Mouse (Mus musculus) megakaryocyte, adult 5-6 weeks (primary cell): ENCODE measurements at regions not wholly inside any gene's neighbourhood (a gene's known extent, or its start where the extent isn't known, plus 50 kb on each side); places are given as distances from the start of the nearest gene placed in this dataset.

Experiments
- ATAC-seq: 2 replicates; pipeline ENCODE4 v1.8.0; 2016; ENCODE audit warnings: mild to moderate bottlenecking, inconsistent platforms; ENCODE audit not compliant: poor library complexity, severe bottlenecking

- ATAC-seq, result no peak
These were observed 289.9 kb upstream of the Rps6ka3 start for GRCm38 (mm10) chrX:158920217-158920616.

- ATAC-seq, result no peak
These were observed 288.7 kb upstream of the Rps6ka3 start for GRCm38 (mm10) chrX:158921424-158921823.

- peak; percentile 47; the same call in 1 of the 2 replicates for ATAC-seq
These were observed 288.2 kb upstream of the Rps6ka3 start for GRCm38 (mm10) chrX:158921838-158922450.

GRCm38 (mm10) chrX:158923081-158923561, 287.0 kb upstream of the Rps6ka3 start:
- no peak for ATAC-seq

- no peak for ATAC-seq
These were observed 286.2 kb upstream of the Rps6ka3 start for GRCm38 (mm10) chrX:158923657-158924489.

GRCm38 (mm10) chrX:158924490-158925398, 285.4 kb upstream of the Rps6ka3 start:
- no peak; the same call in 1 of the 2 replicates for ATAC-seq

- no peak for ATAC-seq
These were observed 278.2 kb upstream of the Rps6ka3 start for GRCm38 (mm10) chrX:158931864-158932263.

GRCm38 (mm10) chrX:158947191-158947590, 262.9 kb upstream of the Rps6ka3 start:
- no peak for ATAC-seq

GRCm38 (mm10) chrX:158971726-158972125, 238.4 kb upstream of the Rps6ka3 start:
- ATAC-seq, result no peak

- ATAC-seq, result no peak
These were observed 233.5 kb upstream of the Rps6ka3 start for GRCm38 (mm10) chrX:158976648-158977047.

- no peak for ATAC-seq
These were observed 225.4 kb upstream of the Rps6ka3 start for GRCm38 (mm10) chrX:158984721-158985120.

GRCm38 (mm10) chrX:158987676-158988075, 222.4 kb upstream of the Rps6ka3 start:
- no peak for ATAC-seq

- ATAC-seq, result no peak
These were observed 191.2 kb upstream of the Rps6ka3 start for GRCm38 (mm10) chrX:159018955-159019354.

GRCm38 (mm10) chrX:159026311-159026710, 183.8 kb upstream of the Rps6ka3 start:
- no peak for ATAC-seq

GRCm38 (mm10) chrX:159031927-159032326, 178.2 kb upstream of the Rps6ka3 start:
- no peak for ATAC-seq

GRCm38 (mm10) chrX:159043432-159043831, 166.7 kb upstream of the Rps6ka3 start:
- peak; percentile 91 for ATAC-seq

GRCm38 (mm10) chrX:159047876-159048275, 162.2 kb upstream of the Rps6ka3 start:
- no peak for ATAC-seq

- peak; percentile 80 for ATAC-seq
These were observed 154.2 kb upstream of the Rps6ka3 start for GRCm38 (mm10) chrX:159055689-159056461.

GRCm38 (mm10) chrX:159056462-159056805, 153.7 kb upstream of the Rps6ka3 start:
- peak; percentile 17; the same call in 1 of the 2 replicates for ATAC-seq

GRCm38 (mm10) chrX:159058931-159059330, 151.2 kb upstream of the Rps6ka3 start:
- ATAC-seq, result no peak
